Mouse (Mus musculus): ENCODE data around the gene Ntrk1.
"Not testable (repeated sequence)": the region's sequence is repeated elsewhere in the genome, so short reads cannot be mapped to it uniquely, and the experiment has no call there.

The Ntrk1 gene

GRCm38 (mm10) chr3:87794922-87795325 lies at the start of gene Ntrk1:
TSS of gene Ntrk1 (minus strand) at chr3:87795162.
- DNase-seq (ENCODE audit: low spot score): no peak

- no peak for DNase-seq (ENCODE audit: low spot score)
These were observed 45.9 kb upstream of the Ntrk1 start for GRCm38 (mm10) chr3:87840858-87841257.

DNA sequence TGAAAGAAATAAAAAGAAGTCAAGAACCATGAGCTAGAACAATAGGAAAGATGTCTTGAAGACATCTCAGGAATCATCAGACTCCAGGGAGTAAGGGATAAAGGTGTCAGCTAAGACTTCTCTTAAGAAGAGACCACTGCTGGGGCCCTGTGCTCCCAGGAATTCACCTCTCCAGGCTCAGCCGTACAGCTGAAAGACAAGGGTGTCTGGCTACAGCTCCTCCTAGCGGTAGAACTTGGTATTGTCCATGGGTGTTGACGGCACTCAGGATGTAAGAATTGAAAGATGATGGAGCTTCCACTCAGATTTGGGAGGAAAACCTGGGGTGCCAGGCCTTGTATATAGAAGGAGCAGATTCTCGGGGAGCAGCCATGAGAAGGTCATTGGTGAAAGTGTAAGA lies 43.7 kb upstream of the Ntrk1 start:
- DNase-seq (ENCODE audit: low spot score): peak; percentile 71

DNA sequence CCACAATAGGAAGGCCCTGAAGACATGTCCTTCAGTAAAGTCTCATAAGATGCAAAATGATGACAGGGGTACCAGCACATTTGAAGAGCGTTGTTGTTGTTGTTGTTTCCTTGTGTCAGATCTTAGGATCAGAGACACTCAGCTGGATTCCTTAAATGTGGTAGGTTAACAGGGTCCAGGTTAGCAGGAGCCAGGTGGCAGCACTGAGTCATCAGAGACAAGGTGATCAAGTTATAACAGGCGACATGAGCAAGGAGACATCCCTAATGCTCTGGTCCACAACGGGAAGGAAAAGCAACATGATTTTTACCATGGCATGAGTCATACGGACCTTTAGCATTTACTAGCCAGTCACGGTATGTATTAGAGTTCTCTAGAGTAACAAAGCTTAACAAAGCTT lies 38.5 kb upstream of the Ntrk1 start:
- no peak for DNase-seq (ENCODE audit: low spot score)

GRCm38 (mm10) chr3:87832109-87832859 lies 37.3 kb upstream of the Ntrk1 start:
- no peak for DNase-seq (ENCODE audit: low spot score)

DNA sequence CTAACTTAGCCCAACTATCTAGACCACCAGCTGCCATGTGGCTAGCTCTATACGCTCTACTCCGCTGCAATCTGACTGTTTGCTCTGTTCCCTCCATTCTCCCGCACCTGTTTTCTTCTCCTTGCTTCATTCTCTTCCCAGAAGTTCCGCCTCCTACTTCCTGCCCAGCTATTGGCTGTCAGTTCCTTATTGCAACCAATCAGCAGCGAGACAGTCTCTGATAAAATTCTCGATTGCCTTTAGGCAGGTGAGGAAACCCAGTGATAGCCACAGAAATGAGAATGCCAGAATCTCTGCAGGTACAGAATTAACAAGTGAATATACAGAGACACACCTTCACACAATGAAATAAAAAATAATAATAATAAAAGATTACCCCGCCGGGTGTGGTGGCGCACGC lies 34.1 kb upstream of the Ntrk1 start:
- DNase-seq (ENCODE audit: low spot score): no peak

GRCm38 (mm10) chr3:87828435-87828834 lies 33.5 kb upstream of the Ntrk1 start:
- no peak for DNase-seq (ENCODE audit: low spot score)

- DNase-seq (ENCODE audit: low spot score): not testable (repeated sequence)
These were observed 29.2 kb upstream of the Ntrk1 start, which contains the start of gene Pear1 for GRCm38 (mm10) chr3:87824206-87824605. TSS of gene Pear1 (minus strand) at chr3:87824306.

- DNase-seq (ENCODE audit: low spot score): no peak
These were observed 23.3 kb upstream of the Ntrk1 start for GRCm38 (mm10) chr3:87818226-87818625.

DNA sequence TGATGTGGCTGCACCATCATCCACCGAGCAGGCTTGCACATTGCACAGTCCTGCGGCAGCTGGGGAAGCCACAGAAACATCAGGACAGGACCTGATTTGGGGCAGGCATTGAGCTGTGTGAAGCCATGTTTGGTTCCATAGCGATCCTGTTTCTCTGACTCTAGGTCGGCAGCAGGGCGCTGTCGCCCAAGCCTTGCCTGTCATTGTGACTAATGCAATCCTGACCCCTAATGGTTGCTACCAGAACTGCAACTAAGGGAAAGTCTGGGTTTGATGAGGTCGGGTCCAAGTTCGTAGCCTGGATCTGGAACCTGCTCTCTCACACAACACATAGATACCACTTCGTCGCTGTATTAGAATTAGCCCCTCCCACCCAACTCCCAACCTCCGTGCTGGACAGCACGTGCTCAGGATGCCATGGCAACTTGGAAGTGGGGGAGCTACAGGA lies 21.7 kb upstream of the Ntrk1 start:
- peak; percentile 78 for DNase-seq (ENCODE audit: low spot score)

- DNase-seq (ENCODE audit: low spot score): no peak
These were observed 21.2 kb upstream of the Ntrk1 start for GRCm38 (mm10) chr3:87816166-87816565.

GRCm38 (mm10) chr3:87812873-87813272 lies 17.9 kb upstream of the Ntrk1 start:
- DNase-seq (ENCODE audit: low spot score): no peak

DNA sequence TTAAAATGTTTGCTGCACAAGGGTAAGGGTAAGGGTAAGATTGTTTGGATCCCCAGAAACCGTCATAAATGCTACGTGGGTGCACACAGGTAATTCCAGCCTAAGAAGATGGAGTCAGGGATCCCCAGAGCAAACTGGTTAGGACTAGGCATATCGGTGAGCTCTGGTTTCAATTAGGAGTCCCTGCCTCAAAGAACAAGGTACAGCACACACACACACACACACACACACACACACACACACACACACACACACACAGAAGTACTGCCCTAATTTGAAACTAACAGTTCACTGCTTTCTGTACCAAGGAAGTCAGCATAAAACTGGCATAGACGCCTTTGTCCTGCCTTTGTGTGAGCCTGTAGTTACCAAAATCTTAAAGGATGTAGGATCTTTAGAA lies 17.5 kb upstream of the Ntrk1 start:
- no peak for DNase-seq (ENCODE audit: low spot score)

DNA sequence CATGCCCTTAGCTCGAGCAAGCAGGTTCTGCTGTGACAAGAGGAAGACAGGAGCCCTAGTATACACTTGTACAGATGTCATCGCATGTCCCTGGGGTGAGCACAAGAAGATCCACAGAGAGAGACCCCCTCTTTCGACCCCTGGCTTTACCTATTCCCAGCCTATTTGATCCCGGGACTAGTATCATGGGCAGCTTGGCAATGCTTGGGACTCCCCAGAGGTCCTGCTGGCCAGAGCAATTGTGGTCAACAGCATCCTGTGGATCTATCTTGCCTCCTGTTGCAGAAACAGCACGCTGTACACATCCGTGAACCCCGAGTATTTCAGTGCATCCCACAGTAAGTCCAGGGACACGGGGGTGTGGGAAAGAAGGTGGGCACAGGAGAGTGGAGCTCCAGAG lies 16.3 kb upstream of the Ntrk1 start:
- DNase-seq (ENCODE audit: low spot score): no peak

- no peak for DNase-seq (ENCODE audit: low spot score)
These were observed 14.5 kb upstream of the Ntrk1 start for GRCm38 (mm10) chr3:87809322-87809962.

- no peak for DNase-seq (ENCODE audit: low spot score)
These were observed 9.2 kb upstream of the Ntrk1 start for GRCm38 (mm10) chr3:87804038-87804677.

GRCm38 (mm10) chr3:87801681-87802080 lies 6.7 kb upstream of the Ntrk1 start:
- DNase-seq (ENCODE audit: low spot score): no peak

- DNase-seq (ENCODE audit: low spot score): no peak
These were observed 1.9 kb upstream of the Ntrk1 start, which contains the start of gene Insrr for GRCm38 (mm10) chr3:87796736-87797334. TSS of gene Insrr (plus strand) at chr3:87796951.

DNA sequence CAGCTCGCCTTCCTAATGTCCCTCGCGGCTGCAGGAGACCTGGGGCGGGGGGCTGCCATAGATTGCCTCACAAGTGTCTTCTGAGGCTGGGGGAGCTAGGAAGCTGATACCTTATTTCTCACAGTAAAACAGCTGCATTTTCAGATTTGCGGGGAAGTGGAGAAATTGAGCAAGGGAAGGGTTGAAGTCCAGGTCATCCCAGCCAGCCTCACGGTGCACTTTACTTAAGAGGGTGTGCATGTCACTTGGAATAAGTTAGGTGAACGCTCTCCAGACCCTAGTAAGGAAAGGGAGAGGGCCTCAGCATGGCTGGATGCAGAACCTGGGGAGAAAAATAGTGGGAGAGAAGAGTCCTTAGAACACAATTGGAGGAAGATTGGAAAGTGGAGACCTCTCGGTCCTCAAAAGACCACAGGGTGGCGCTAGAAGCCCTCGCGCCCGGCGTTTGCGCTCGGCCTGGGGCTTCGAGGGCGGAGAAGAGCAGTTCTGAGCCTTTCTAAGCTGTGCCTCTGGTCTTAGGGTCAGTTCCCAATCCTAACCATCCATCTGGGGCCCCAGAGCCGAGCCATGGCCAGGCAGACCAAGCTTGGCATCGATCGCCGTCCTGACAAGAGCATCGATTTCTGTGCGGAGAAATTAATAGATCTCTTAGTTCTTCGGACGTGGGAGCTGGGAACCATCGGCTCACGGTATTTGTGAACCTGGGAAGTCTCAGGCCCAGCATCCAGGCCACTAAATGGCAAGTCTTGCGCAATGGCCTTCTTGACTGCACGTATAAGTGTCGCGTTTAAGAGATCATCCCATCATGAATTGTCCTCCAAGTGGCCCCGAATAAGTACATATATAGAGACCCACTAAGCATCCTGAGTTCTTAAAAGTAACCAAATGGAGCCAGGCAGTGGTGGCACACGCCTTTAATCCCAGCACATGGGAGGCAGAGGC lies 645 bp upstream of the Ntrk1 start:
- no peak for DNase-seq (ENCODE audit: low spot score)

GRCm38 (mm10) chr3:87789768-87790167 lies 5.2 kb downstream of the Ntrk1 start:
- no peak for DNase-seq (ENCODE audit: low spot score)

GRCm38 (mm10) chr3:87789248-87789647 lies 5.7 kb downstream of the Ntrk1 start:
- no peak for DNase-seq (ENCODE audit: low spot score)

Measured in layer of hippocampus, adult 9-10 months (tissue).